Mouse (Mus musculus) testis, postnatal 10 days (tissue): ENCODE measurements around the gene Cyp4a10.
"Not testable (repeated sequence)": the region's sequence is repeated elsewhere in the genome, so short reads cannot be mapped to it uniquely, and the experiment has no call there.

Experiments used
- DNase-seq: peaks from one replicate; pipeline ENCODE4 v3.0.0; 2021; ENCODE audit warnings: low spot score

Gene Cyp4a10

DNA sequence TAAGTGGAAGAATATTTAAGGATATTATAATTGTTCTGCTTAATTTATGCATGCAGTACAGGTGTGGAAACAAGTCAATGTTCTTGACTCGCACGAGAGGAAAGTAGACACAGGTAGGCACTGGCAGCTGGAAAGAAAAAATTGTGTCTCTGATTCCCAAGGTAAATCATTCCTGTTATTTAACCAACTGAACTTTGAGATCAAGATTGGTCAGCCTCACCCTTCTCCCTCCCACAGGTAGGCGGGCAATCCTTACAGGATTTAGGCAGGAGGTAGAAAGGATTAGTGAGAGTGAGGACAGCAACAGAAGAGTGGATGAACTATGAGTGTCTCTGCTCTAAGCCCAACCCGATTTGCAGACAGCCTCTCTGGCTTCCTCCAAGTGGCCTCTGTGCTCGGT is at the start of gene Cyp4a10:
Cyp4a10 (plus strand) TSS at position 265 of the 400 bp plus-strand sequence.
- not testable (repeated sequence) for DNase-seq

DNA sequence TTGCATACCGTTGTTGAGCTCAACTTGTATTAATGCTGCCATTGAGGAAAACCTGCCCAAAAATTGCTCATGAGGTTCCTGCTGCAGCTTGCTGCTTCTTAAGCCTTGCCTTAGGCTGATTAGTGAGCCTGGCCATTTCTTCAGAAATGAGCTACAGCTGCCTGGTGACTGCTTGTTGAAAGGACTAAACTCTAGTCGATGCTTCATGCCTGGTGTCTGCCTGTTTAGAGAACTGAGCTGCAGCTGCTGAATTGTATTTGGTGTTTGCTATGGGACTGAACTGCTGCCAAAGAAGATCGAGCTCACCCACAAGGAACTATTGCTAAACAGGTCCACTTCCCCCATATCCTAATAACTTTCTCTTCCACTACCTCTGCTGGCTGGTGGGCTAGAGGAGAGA is 44.5 kb upstream of the Cyp4a10 start:
- DNase-seq, result not testable (repeated sequence)

GRCm38 (mm10) chr4:115476051-115476450 is 42.0 kb upstream of the Cyp4a10 start:
- DNase-seq, result not testable (repeated sequence)

- no peak for DNase-seq
These were observed 36.9 kb upstream of the Cyp4a10 start for GRCm38 (mm10) chr4:115481006-115481652.

- no peak for DNase-seq
These were observed 22.1 kb upstream of the Cyp4a10 start, which contains the start of gene Cyp4a14 for GRCm38 (mm10) chr4:115496001-115496400. Gene Cyp4a14 (minus strand): TSS chr4:115496142.

GRCm38 (mm10) chr4:115497466-115497865 is 20.6 kb upstream of the Cyp4a10 start:
- no peak for DNase-seq

DNA sequence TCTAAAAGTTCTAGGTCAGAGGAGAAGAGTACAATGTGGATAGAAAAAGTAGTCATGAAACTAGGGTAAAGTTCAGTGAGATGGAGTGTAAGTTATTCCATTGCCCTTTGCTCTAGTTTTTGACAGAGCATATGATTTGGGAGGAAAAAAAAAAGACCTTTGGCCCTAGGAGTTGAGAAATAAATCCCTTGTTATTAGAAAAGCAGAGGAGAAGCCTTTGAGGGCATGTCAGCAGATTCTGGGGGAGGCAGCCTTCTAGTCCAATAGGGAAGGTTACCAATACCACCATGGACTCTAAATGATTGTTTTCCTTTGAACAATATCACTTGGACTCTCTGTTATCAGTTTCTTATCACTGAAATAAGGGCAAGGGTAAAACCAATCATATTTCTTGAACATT is 4.1 kb upstream of the Cyp4a10 start:
- not testable (repeated sequence) for DNase-seq

- DNase-seq, result no peak
These were observed 1.4 kb downstream of the Cyp4a10 start for GRCm38 (mm10) chr4:115519444-115519843.

DNA sequence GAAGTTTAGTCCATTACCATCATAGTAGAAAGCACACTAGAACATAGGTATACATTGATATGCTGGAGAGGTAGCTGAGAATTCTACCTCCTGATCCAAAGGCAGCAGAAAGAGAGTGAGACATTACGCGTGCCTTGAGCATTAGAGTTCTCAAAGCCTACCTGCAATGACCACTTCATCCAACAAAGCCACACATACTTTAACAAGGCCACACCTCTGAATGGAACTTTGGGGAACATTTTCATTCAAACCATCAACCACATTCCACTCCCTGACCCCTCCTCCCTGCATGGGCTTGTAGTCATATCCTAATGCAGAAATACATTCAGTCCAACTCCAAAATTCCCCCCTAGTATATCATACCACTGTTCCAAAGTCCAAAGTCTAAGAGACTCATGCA is 3.7 kb downstream of the Cyp4a10 start:
- DNase-seq, result no peak

DNA sequence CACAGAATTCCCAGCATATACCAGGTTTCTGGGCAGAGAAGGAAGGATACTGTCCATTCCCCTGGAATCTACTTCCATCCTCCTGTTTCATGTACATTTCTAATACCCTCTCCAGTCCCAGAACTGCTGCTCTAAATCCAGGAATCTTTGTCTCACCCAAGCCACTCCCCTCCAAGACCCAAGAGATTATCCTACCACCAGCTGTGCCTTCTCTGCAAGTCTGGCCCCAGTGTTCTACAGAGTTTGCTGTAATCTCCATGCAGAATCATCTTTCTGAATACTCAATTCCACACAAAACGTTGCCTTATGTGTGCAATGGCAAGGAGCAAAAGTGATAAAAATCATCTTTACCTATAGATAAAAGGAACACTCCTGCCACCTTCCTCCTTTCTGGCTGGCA is 27.0 kb downstream of the Cyp4a10 start:
- no peak for DNase-seq

- no peak for DNase-seq
These were observed 28.2 kb downstream of the Cyp4a10 start for GRCm38 (mm10) chr4:115546141-115546828.

DNA sequence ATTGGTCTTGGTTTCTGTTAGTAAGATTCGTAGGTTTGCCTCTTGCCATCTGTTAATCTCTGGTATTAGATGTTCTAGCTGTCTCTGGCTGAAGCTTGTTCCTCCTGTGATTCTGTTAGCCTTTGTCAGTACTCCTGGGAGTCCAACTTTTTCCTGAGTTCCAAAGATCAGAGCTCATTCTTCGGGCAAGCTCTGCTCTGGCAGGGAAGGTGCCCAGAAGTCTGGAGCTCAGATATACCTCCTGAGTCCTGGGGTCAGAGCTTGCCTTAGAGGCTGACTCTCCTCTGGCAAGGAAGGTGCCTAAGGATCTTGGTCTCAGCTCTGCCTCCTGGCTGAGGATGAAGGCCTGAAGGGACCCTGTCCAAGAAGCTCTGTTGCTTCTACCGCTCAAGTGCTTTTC is 34.7 kb downstream of the Cyp4a10 start:
- DNase-seq, result no peak

DNA sequence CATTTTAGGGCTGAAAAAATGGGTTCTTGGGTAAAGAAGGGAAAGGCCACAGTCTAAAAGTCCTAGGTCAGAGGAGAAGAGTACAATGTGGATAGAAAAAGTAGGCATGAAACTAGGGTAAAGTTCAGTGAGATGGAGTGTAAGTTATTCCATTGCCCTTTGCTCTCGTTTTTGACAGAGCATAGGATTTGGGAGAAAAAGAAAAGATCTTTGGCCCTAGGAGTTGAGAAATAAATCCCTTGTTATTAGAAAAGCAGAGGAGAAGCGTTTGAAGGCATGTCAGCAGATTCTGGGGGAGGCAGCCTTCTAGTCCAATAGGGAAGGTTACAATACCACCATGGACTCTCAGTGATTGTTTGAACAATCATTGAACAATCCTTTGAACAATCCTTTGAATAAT is 37.4 kb downstream of the Cyp4a10 start:
- DNase-seq, result no peak

DNA sequence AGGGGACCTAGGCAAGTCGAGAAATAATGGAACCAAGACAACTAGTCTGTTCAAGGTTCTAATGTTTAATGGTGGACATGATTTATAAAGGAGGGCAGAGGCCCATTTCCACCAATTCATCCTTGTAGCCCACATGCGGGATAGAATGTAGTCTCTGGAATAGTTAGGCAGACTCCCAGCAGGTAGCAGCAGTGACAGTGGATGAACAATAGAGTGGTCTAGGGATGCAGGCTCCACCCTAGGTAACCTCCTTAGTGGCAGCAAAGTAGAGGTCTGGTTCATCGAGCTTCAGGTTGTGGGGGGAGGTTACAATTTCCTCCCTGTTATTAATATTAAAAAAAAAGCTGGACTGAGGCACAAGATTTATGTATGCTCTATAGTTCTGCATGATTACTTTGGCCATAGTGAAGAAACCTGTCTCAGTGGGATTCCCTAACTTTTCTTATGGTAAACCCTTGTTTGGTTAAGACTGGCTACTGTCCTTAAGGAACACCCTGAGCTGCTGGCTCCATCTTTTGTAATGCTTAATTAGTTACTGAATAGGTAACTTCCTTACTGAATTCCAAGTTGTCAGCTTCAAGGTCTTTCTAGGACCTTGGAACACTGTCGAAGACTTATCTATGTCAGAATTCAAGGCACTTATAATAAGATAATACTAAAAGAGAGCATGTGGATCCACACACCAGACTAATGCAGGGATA is 39.9 kb downstream of the Cyp4a10 start:
- DNase-seq, result no peak

DNA sequence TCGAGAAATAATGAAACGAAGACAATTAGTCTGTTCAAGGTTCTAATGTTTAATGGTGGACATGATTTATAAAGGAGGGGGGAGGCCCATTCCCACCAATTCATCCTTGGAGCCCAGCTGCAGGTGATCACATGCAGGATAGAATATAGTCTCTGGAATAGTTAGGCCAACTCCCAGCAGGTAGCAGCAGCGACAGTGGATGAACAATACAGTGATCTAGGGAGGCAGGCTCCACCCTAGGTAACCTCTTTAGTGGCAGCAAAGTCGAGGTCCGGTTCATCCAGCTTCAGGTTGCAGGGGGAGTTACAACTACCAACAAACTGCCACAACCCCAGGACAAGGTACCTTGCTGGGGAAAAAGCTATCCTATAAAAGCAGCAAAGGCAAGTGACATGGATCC is 43.2 kb downstream of the Cyp4a10 start:
- not testable (repeated sequence) for DNase-seq

GRCm38 (mm10) chr4:115563401-115563800 is 45.3 kb downstream of the Cyp4a10 start, which contains the start of gene Cyp4a31:
Gene Cyp4a31 (plus strand): TSS chr4:115563649.
- DNase-seq, result no peak

DNA sequence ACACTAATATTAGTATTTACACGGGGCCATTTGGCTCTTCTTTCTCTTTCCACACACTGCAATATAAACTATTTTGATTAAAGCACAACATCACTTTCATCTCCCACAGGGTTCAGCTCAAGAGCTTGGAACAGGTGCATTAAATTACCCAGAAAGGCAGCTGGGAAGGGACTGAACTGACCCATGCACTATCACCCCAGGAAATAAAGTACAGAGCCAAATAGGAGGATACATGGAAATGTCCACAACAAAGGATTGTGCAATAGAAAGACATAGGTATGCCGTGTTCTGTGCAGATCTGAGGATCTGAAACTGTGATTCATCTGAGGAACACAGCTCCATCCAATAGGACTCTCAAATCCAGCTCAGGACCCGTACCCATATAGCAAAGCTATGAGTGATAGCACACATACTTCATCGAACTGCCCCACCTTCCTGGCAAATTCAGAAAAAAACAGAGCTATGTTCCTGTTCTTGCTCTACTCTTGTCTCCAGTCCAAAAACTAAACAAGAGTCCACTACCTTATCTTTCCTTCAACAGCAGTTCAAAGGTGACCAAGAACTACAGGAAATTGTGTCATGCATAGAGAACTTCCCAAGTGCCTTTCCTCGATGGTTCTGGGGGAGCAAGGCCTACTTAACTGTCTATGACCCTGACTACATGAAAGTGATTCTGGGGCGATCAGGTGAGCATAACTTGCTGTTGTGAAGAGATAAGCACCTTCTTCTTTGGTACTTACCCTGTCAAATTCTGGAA is 46.6 kb downstream of the Cyp4a10 start:
- DNase-seq, result not testable (repeated sequence)

DNA sequence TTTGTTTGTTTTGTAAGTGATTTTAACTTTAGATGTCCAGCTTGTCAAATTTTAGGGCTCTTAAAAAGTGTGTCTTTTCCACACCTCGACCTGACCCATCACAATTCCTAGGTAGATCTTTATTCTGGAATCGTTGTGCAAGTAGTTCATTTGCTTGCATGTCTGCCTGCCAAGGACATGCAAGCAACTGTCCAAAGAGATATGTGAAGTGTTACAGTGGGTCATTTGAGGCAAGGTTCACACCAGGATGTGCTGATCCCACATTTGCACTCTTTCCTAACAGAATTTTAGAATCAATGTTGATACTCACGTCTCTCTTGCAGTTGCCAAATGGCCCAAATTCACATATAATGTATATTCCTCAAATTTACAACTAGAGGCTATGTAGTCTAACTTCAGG is 57.2 kb downstream of the Cyp4a10 start:
- DNase-seq, result no peak

DNA sequence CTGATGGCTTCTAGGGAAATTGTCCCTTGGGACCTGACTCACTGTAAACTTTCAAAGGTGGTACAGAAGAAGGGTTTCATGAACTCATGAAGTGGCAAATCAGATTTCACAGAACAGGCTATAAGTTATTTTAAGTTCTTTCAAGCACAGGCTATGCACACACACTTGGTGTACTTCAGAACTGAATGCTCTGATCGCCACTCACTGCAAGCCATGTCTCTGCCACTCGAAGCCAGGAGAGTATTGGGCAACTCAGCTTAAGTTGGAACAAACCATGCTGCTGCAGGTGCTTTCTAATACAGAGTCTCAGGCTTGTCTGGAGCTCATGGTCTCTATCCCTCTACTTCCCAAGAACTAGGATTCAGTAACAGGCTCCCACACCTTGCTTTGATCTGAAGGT is 57.7 kb downstream of the Cyp4a10 start:
- no peak for DNase-seq

DNA sequence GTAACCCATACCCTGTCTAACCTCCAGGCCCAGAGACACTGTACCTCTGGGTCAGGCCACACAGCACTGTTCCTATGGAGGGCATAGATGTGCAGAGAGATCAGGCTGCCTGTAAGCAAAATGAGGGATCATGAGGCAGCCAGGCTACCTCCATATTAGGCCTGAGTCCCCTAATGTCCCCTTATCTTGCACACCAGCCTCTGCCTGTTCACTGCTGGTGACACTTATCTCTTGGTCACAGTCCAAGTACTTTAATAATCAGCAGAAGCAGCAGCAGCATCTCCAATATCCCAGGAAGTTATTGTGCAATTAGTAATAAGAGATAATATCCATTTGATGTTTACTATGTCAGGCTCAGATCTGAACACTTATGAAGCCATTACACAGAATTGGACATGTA is 65.0 kb downstream of the Cyp4a10 start:
- DNase-seq, result no peak
